Mouse (Mus musculus): ENCODE results near the gene Gm10521. TPM values are rescaled to one million over a fixed set of nuclear protein-coding genes. Genes with fewer than 3 reads are reported as not detected.
"Not testable (repeated sequence)": the region's sequence is repeated elsewhere in the genome, so short reads cannot be mapped to it uniquely, and the experiment has no call there.

The Gm10521 gene
- total RNA-seq (2021), result under 1 TPM in 1 of 2 experiments, not detected in 1; 0.13 TPM
- long read RNA-seq, experiment 1, result 0 reads
- long read RNA-seq, experiment 2, result 0 reads

DNA sequence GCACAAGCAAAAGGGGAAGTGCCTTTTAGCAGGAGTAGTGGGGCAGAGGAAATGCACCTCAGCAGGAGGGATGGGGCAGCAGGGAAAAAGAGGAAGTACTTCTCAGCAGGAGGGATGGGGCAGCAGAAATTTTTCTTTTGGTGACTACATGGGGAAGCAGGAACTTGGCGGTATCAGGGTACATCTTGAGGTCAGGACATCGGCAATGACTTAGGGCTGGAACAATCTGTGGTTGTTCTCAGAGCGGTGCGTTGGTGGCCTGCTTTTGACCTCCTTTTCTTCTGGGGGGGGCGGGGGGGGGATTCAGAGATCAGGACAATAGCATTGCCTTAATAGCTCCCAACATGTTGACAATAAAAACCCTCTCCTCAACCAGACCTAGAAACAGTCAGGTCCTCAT is at the start of gene Gm10521:
Gm10521 (plus strand) TSS at position 301 of the 400 bp plus-strand sequence.
- DNase-seq (ENCODE audit: low spot score in 2 of 2), result not testable (repeated sequence)

DNA sequence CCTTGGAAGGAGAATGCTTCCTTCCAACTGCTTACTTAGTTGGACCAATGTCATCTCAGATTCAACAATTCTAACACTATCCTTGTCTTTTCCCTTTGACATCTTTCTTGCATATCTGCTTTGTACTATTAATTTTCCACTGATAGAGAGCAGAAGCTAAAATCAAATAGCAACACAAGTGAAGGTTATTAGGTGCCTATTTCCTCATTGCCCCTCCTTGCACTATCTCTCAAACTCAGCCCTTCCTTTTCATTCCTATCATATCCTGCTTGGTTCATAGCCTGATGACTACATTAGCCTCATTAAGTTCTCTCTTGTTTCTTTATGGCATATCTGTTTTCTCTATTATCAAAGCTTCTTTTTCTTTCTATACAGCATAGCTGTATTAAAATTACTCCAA is 47.3 kb upstream of the Gm10521 start:
- intact Hi-C loops (cut with DNase I), result no loop called here
- DNase-seq (ENCODE audit: low spot score in 2 of 2), result no peak

More for the DNA sequence above, at the start of gene Gm10521:
- intact Hi-C loops (cut with DNase I), result not testable (repeated sequence)

DNA sequence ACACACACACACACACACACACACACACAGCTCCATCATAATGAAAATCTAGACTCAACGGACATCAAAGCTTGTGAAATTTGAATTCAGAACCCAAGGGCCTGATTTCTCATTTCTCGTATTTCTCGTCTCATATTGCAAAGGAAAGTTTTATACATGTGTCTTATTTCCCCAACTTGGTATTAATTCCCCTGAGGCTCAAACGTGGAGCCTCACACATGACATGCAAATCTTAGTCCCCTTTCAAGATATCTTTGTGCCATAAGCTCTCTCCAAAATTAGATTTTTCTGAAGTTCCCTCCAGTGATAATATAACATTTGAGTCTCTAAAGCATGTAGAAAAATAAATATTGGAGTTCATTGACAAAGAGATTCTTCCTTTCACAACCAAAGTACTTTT is 46.7 kb upstream of the Gm10521 start:
- intact Hi-C loops (cut with DNase I), result no loop called here
- DNase-seq (ENCODE audit: low spot score in 2 of 2), result no peak

DNA sequence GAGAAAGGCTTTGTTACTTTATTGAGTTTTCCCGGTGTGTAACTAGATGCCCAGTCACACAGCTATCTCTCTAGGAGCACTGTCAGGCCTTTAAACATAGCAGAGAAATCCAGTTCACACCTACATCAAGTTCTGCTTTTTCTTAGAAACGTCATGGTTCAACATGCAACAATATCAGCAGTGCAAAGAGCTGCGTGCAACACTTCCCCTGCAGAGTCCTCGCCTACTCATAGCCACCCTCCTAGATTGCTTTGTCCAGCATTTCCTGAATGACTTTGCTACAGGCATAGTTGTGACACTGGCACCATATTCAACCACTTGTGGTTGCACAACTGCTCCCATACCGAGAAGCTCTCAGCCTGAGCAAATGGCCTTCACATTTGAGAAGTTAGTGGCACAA is 46.0 kb upstream of the Gm10521 start:
- peak in 1 of 2 experiments; percentile 15 for DNase-seq (ENCODE audit: low spot score in 2 of 2)
- intact Hi-C loops (cut with DNase I), result no loop called here

DNA sequence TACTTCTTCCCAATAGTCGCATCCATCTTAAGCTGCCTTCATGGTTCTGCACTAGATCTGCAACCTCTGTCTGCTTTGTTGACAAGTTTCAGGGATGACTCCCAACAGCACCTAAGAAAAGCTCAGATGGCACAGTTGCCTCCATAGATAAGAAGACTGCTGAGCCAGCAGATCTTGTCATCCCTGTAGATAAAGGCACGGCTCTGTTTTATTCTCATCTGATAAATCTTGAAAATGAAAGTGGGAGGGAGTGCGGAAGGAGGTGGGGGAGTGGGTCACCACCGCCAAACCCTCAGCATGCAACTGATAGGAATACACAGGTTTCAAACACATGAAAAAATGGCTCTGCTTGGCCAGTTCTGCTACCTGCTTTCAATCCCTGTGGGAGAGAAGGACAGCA is 30.0 kb upstream of the Gm10521 start:
- no peak for DNase-seq (ENCODE audit: low spot score in 2 of 2)
- intact Hi-C loops (cut with DNase I), result no loop called here

DNA sequence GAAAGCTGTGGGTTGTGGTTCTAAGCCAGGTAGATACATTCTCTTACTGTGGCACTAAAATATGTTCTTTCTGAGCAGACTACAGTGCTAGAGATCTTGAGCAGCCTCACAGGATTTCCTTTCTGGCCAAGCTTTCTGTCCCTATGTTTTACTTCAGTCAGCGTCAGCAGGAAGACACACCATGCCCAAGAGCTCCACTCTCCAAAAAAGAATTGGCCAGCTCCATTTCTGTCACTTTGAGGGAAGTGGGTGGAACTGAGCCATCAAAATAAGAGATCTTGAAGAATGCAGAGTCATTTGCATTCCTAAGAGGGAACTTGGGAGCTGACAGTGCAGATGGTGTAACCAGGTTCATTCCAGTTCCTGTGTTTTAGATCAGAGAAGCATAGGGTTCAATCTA is 8.5 kb upstream of the Gm10521 start:
- DNase-seq (ENCODE audit: low spot score in 2 of 2), result peak; percentile 13 to 19
- intact Hi-C loops (cut with DNase I), result no loop called here

DNA sequence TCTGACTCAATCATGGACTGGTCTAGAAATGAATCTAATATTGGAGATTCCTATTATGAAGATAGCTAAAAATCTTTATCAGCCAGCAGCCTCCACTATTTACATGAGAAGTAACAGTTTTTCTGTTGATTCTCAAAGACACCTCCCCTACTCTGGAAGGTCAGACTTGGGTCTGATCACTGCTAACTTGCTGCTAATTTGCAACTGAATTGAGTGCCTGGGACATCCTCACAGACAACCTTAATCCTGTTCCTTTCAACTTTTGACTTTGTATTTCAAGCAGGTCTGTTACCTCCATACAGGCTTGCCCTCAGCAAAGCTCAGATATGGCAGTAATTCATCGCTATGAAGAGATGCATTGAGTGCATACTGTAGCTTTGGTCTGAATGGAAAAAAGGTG is 8.5 kb downstream of the Gm10521 start:
- intact Hi-C loops (cut with DNase I), result no loop called here
- DNase-seq (ENCODE audit: low spot score in 2 of 2), result no peak

DNA sequence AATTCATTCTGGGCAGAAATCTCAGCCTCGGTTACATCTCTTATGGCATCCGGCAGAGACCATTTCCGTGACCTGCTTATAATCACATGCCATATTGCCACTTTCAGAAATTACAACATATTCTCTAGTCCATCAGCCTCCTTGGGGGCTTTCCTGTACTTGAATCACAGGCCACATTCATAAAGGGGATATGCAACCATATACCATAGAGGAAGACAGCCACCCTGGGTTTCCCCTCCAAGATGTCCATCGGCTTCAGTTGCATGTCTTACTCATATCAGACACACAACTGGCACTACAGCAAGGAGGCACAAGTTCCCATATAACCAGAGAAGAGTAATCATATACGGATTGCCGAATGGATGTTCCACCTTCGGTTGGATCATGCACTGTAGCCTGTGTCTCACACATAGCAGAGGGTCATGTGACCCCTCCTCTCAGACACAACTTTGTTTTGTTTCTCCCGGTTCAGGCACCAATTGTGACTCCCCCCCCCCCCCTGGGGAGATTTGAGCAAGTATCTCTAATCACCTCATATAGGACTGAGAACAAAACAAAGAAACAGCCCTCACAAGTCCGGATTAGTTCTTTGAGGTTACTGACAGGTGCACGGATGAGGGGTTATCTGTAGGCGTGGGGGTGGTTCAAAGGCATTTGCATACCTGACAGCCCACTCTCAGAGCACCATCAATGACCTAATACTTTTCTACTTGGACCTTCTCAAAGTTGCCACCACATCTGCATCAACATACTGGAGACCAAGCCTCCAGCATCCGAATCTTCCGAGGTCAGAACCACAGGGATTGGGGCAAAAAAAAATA is 20.4 kb downstream of the Gm10521 start:
- no peak for DNase-seq (ENCODE audit: low spot score in 2 of 2)
- intact Hi-C loops (cut with DNase I), result no loop called here

DNA sequence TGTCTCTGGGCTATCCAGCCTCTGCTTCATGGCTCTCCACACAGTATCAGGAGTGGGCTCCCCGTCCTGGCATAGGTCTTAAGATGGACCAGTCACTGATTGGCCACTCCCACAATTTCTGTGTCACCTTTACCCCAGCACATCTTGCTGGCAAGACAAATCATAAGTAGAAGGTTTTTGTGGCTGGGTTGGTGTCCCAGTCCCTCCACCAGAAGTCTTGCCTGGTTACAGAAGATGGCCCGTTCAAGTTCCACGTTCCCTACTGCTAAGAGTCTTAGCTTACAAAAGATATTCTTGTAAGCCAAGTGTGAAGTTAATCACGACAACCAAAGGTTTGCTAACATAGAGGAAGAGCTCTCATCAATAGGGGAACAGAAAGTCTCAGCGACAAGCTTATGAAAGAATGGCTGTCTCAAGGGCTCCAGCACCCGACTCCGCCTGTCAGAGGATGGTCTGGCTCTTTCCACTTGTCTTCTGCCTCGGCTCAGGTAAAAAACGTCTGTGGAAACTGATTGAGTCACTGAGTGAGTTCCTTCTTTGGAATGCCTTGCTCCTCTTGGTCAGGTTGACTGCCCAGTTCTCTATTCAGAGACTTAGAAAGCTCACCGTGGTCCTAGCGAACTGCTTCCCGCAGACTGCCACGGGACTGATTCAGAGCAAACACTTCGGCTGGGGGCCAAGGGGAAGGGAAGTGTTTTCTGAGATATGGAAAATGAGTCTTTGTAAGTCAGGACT is 22.0 kb downstream of the Gm10521 start, which contains the start of gene Slamf6:
Slamf6 (plus strand) TSS at position 211 of the 735 bp plus-strand sequence.
- no peak for DNase-seq (ENCODE audit: low spot score in 2 of 2)
- intact Hi-C loops (cut with DNase I), result no loop called here

DNA sequence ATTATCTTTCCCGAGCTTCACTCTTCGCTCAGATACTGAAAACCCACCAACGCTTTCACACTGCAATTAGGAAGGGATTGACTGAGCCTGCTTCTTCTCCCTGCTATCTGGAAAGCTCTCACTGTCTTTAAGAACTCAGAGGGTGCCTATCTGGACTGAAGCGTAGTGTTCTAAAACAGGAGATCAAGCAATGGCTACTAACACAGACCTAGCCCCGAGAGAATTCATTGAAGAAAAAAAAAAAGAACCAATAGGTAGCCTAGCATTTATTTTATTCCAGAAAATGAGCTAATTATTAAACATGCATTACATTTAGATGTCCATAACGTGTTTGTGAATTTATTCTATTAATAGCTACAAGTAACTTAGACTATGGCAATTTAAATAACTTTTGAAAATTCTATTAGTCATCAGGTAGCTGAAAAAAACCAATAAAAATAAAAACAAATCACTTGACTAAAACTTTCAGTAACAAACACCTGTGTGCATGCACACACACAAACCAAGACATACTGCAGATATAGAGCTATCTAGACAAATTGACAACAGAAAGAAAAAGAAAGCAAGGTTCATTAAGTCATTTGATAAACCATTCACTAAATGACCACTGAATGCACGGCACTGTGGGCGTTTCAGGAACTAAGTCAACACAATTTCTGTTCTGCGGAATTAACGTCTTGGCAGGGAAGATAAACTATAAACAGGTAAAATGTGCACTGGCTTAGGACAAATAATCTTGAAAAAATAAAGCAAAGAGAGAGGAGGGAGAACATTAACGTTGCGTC is 22.9 kb downstream of the Gm10521 start:
- intact Hi-C loops (cut with DNase I), result no loop called here
- no peak for DNase-seq (ENCODE audit: low spot score in 2 of 2)

DNA sequence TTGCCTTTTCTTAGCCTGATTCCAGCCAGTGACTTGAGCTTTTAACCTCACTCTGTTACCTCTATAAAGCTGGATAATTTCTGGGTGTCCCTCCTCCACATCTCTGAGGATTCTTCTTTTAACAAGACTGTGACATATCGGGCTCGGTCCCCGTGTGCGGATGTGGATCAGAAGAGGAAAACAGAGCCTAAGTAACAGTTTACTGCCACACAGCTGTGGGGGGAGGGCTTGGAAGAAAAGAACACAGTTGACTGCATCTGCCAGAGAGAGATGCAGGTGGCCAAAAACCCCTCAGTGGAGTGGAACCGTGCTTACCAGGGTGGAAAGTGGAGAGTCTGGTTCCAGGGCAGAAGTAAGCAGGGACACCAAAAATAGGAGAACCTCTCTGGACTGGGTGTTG is 23.7 kb downstream of the Gm10521 start:
- intact Hi-C loops (cut with DNase I), result no loop called here

DNA sequence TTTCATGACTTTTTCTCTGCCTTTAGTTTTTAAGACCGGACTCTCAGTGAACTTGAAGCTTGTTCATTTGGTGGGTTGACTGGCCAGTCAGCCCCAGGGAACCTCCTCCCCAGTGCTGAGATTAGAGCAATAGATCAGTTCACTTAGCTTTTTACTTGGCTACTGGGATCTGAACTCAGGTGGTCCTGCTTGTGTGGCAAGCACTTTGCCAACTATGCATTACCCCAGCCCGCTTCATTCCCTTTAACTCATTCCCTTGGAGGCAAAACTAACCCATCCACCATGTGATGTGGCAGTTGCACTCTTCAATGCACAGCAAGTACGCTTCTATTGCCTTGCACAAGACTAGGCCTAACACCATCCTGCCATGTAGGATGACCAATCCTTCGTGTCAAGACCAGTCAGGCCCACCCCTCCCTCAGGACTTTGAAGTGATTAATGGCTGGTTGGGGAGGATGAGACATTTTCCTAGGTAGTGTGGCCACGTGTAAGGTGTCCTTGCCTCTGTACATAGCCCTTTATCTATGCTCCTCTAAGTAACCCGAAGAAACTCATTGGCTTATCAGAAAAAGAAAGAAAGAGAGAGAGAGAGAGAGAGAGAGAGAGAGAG is 24.5 kb downstream of the Gm10521 start:
- no peak for DNase-seq (ENCODE audit: low spot score in 2 of 2)
- intact Hi-C loops (cut with DNase I), result no loop called here

More for the DNA sequence above, 23.7 kb downstream of the Gm10521 start:
- DNase-seq (ENCODE audit: low spot score in 2 of 2), result no peak

DNA sequence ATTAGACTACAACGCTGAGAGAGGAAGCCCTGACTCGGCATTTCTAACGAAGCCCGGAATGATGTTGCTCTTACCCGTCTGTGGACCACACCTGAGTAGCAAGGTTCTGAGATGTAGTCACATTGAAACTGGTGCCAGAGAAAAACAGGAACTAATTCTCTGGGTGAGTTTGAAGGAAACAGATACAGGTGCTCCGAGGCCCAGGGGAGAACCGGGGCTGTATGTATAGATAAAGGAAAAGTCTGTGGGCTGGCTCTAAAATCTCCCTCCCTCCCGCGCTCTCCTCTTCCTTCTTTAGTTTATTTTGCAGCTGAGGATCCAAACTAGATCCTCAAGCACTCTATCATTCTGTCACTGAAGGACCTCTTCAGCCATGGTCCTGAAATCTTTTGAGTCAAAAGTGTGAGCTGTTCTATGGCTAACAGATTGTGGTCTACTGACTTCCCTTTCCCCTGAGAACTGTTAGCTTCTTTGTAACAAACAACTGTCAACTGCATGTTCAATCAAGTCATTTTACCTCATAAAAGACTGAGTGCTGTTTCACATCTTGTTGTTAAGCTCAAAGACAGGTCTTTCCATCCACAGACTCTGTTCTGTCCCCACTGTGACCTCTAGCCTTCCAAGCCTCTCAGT is 25.6 kb downstream of the Gm10521 start:
- no peak for DNase-seq (ENCODE audit: low spot score in 2 of 2)
- intact Hi-C loops (cut with DNase I), result no loop called here

DNA sequence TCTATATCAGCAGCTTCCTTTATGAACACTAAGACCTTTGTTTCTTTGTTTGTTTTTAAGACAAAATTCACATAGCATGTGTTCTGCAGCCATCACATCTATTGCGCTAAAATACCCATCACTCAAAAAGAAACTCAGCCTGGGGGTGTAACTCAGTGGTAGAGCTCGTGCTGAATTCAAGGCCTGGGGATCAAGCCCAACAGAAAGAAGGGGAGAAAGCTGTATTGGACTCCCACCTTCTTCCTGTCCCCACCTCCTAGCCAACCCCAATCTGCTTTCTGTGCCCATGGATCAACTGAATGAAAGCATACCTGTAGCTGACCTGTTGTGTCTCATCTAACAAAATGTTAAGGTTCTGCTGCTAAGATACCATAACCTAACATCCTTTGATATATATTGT is 26.2 kb downstream of the Gm10521 start:
- intact Hi-C loops (cut with DNase I), result no loop called here

DNA sequence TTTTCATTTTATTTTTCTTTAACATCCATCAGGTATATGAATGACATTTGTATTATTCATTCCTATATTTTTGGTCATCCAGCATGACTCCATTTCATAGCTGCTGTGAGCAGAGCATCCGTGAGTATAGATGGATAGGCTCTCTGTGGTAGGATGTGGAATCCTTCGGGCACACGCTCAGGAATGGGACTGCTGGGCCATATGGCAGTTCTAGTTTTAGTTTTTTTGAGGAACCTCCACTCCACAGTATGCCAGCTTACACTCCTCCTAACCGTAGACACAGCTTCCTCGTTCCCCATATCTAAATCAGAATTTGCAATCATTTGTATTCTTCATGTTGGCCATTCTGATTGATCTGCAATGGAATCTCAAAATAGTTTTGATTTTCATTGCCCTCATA is 27.4 kb downstream of the Gm10521 start:
- intact Hi-C loops (cut with DNase I), result no loop called here
- no peak for DNase-seq (ENCODE audit: low spot score in 2 of 2)

More for the DNA sequence above, 26.2 kb downstream of the Gm10521 start:
- DNase-seq (ENCODE audit: low spot score in 2 of 2), result no peak

DNA sequence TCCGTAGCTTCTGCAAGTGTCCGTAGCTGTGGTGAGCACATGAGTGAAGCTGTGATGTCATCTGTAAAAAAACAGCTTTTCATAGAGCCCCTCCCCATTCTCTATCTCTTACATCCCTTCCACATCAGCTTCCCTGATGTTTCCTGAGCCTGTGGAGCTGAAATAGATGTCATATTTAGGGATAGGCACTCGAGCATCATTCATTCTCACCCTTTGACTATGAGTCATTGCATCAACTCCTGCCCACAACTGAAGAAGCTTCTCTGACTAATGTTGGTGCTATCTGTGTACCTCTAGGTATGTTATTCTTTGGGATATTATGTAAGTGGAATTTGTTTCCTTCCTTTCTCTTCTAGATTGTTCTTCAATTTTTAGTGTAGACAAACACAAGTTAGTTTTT is 29.4 kb downstream of the Gm10521 start:
- intact Hi-C loops (cut with DNase I), result no loop called here
- DNase-seq (ENCODE audit: low spot score in 2 of 2), result no peak

DNA sequence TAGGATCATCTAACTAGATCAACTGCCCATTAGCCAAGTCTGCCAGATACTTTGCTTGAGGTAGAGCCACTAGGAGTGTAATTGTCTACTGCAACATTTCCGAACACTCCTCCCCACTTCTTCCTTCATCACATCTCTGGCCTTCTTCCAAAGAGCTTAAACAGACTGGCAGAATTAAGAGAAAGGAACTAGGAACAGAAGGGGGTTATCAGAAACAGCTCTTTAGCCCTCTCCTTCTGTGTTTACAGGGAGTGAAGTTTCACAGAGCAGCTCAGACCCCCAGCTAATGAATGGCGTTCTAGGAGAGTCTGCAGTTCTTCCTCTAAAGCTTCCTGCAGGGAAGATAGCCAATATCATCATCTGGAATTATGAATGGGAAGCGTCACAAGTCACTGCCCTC is 38.4 kb downstream of the Gm10521 start:
- intact Hi-C loops (cut with DNase I), result no loop called here

DNA sequence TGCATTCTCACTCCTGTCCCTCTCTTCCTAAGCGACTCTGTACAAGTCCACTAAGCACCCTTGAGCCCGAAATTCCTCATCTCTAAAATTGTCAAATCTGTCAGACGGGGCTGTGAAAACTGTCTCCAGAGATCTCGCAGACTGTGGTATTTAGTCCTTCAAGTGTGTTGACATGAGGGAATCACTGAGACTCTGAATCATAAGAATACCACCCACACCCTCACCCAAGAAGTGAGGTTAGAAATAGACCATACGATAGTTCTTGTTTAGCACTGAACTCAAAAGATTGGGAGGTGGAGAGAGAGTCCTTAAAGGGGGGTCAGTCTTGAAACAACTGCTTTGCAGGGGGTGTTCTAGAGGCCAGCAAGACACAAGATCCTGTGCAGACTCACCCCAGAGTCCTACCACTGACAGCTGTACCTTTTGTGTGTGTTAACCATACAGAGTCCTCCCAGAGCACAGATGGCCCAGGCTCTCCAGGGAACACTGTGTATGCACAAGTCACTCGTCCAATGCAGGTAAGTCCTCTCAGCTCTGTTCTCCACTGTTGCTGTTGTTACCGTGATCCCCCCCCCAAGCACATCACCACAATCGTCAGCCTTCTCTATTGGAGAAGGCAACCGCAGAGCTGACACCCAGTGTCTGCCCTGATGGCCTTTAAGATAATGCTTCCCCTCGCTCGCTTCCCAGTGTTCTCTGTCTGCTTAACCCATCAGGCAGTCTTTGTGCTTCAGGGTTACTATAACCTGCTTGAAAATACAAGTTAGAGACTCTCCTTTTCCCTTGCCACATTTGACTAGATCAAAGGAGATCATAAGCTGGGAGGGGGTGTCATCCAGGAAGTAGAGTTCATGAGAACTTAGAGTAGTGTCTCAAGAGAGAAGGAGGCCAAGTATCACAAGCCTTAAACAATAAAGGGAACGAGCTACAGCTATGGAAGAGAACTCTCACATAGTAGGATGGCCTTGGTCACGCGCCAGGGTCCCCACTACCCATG is 43.8 kb downstream of the Gm10521 start:
- intact Hi-C loops (cut with DNase I), result no loop called here
- peak in 1 of 2 experiments; percentile 17 for DNase-seq (ENCODE audit: low spot score in 2 of 2)

More for the DNA sequence above, 38.4 kb downstream of the Gm10521 start:
- DNase-seq (ENCODE audit: low spot score in 2 of 2), result no peak

Data from left cerebral cortex, postnatal 14 days (tissue).